Mouse (Mus musculus): ENCODE results near the gene Wfs1. TPM values are rescaled to one million over a fixed set of nuclear protein-coding genes. Genes with fewer than 3 reads are reported as not detected.
A peak's percentile ranks its signal among the peaks of the same experiment; 100 is the strongest.

Gene Wfs1
- polyA plus RNA-seq, 1 experiment from 2014 or later: 7.4 TPM

GRCm38 (mm10) chr5:36990631-36991350, 1.8 kb upstream of the Wfs1 start:
- no peak for ATAC-seq (ENCODE audit: low read depth)

GRCm38 (mm10) chr5:36990196-36990595, 1.2 kb upstream of the Wfs1 start:
- H3K4me2 ChIP-seq (ENCODE audit: low read depth, low read length): no peak overlapping the region

More at GRCm38 (mm10) chr5:36990631-36991350, 1.8 kb upstream of the Wfs1 start:
- Histone ChIP-seq H3K4me1 (ENCODE audit: control insufficient read depth, insufficient read depth, low read length) (no peaks in the 10 kb centered on the region), H3K9ac (replicated peaks; ENCODE audit: low read depth, low read length) (no peak overlapping the region), H3K27me3 (ENCODE audit: control insufficient read depth, insufficient read depth, low read length) (no peaks in the 10 kb centered on the region), H3K36me3 (ENCODE audit: control insufficient read depth, insufficient read depth, low read length) (no peaks in the 10 kb centered on the region), H3K4me2 (ENCODE audit: low read depth, low read length) (no peak overlapping the region), H3K27ac (ENCODE audit: low read depth, low read length) (no peak overlapping the region), H3K9me3 (ENCODE audit: control insufficient read depth, low read length) (no peaks in the 10 kb centered on the region), H3K4me3 (ENCODE audit: low read depth, low read length) (no peak overlapping the region)
- 76% methylated on average over 3 of the region's 3 CpGs for WGBS

GRCm38 (mm10) chr5:36989625-36989977, 596 bp upstream of the Wfs1 start:
- no peaks in the 10 kb centered on the region for H3K36me3 ChIP-seq (ENCODE audit: control insufficient read depth, insufficient read depth, low read length)
- WGBS: 7% methylated on average over 3 of the region's 3 CpGs
- H3K27ac ChIP-seq (ENCODE audit: low read depth, low read length): no peak overlapping the region
- no peak overlapping the region for H3K9ac ChIP-seq (replicated peaks; ENCODE audit: low read depth, low read length)
- H3K4me3 ChIP-seq (ENCODE audit: low read depth, low read length): peak overlapping the region; percentile 67; the same call in 1 of the 2 replicates
- no peaks in the 10 kb centered on the region for H3K9me3 ChIP-seq (ENCODE audit: control insufficient read depth, low read length)
- no peaks in the 10 kb centered on the region for H3K27me3 ChIP-seq (ENCODE audit: control insufficient read depth, insufficient read depth, low read length)
- ATAC-seq (ENCODE audit: low read depth): no peak
- peak overlapping the region; percentile 96 for H3K4me2 ChIP-seq (ENCODE audit: low read depth, low read length)
- no peaks in the 10 kb centered on the region for H3K4me1 ChIP-seq (ENCODE audit: control insufficient read depth, insufficient read depth, low read length)

More at GRCm38 (mm10) chr5:36990196-36990595, 1.2 kb upstream of the Wfs1 start:
- no peak overlapping the region for H3K4me3 ChIP-seq (ENCODE audit: low read depth, low read length)
- no peaks in the 10 kb centered on the region for H3K36me3 ChIP-seq (ENCODE audit: control insufficient read depth, insufficient read depth, low read length)
- H3K9ac ChIP-seq (replicated peaks; ENCODE audit: low read depth, low read length): no peak overlapping the region
- WGBS: 27% methylated on average over 3 of the region's 3 CpGs
- ATAC-seq (ENCODE audit: low read depth): no peak
- H3K9me3 ChIP-seq (ENCODE audit: control insufficient read depth, low read length): no peaks in the 10 kb centered on the region
- H3K27ac ChIP-seq (ENCODE audit: low read depth, low read length): no peak overlapping the region
- H3K27me3 ChIP-seq (ENCODE audit: control insufficient read depth, insufficient read depth, low read length): no peaks in the 10 kb centered on the region
- no peaks in the 10 kb centered on the region for H3K4me1 ChIP-seq (ENCODE audit: control insufficient read depth, insufficient read depth, low read length)

- WGBS: 12% methylated on average over 24 of the region's 24 CpGs
- peak; percentile 44 for ATAC-seq (ENCODE audit: low read depth)
These were observed 753 bp downstream of the Wfs1 start for GRCm38 (mm10) chr5:36988124-36988780.

GRCm38 (mm10) chr5:36986617-36987016, 2.4 kb downstream of the Wfs1 start:
- H3K4me2 ChIP-seq (ENCODE audit: low read depth, low read length): no peak overlapping the region
- no peak for ATAC-seq (ENCODE audit: low read depth)
- no peak overlapping the region for H3K4me3 ChIP-seq (ENCODE audit: low read depth, low read length)
- 90% methylated on average over 1 of the region's 1 CpGs for WGBS
- no peak overlapping the region for H3K9ac ChIP-seq (replicated peaks; ENCODE audit: low read depth, low read length)
- no peaks in the 10 kb centered on the region for H3K27me3 ChIP-seq (ENCODE audit: control insufficient read depth, insufficient read depth, low read length)
- no peak overlapping the region for H3K27ac ChIP-seq (ENCODE audit: low read depth, low read length)
- H3K9me3 ChIP-seq (ENCODE audit: control insufficient read depth, low read length): no peaks in the 10 kb centered on the region
- H3K4me1 ChIP-seq (ENCODE audit: control insufficient read depth, insufficient read depth, low read length): no peaks in the 10 kb centered on the region
- H3K36me3 ChIP-seq (ENCODE audit: control insufficient read depth, insufficient read depth, low read length): no peaks in the 10 kb centered on the region

More at GRCm38 (mm10) chr5:36988124-36988780, 753 bp downstream of the Wfs1 start:
- H3K36me3 ChIP-seq (ENCODE audit: control insufficient read depth, insufficient read depth, low read length): no peaks in the 10 kb centered on the region
- no peaks in the 10 kb centered on the region for H3K27me3 ChIP-seq (ENCODE audit: control insufficient read depth, insufficient read depth, low read length)
- no peak overlapping the region for H3K27ac ChIP-seq (ENCODE audit: low read depth, low read length)
- H3K9me3 ChIP-seq (ENCODE audit: control insufficient read depth, low read length): no peaks in the 10 kb centered on the region
- H3K9ac ChIP-seq (replicated peaks; ENCODE audit: low read depth, low read length): peak overlapping the region; percentile 63
- H3K4me1 ChIP-seq (ENCODE audit: control insufficient read depth, insufficient read depth, low read length): no peaks in the 10 kb centered on the region
- H3K4me3 ChIP-seq (ENCODE audit: low read depth, low read length): peak overlapping the region; percentile 67
- peak overlapping the region; percentile 96 for H3K4me2 ChIP-seq (ENCODE audit: low read depth, low read length)

GRCm38 (mm10) chr5:36982271-36982670, 6.7 kb downstream of the Wfs1 start:
- Histone ChIP-seq H3K27me3 (ENCODE audit: control insufficient read depth, insufficient read depth, low read length) (no peaks in the 10 kb centered on the region), H3K9ac (replicated peaks; ENCODE audit: low read depth, low read length) (no peak overlapping the region; the same call in 1 of the 2 replicates), H3K4me1 (ENCODE audit: control insufficient read depth, insufficient read depth, low read length) (no peaks in the 10 kb centered on the region), H3K36me3 (ENCODE audit: control insufficient read depth, insufficient read depth, low read length) (no peaks in the 10 kb centered on the region), H3K27ac (ENCODE audit: low read depth, low read length) (no peak overlapping the region), H3K9me3 (ENCODE audit: control insufficient read depth, low read length) (no peaks in the 10 kb centered on the region), H3K4me2 (ENCODE audit: low read depth, low read length) (no peak overlapping the region), H3K4me3 (ENCODE audit: low read depth, low read length) (no peak overlapping the region)
- 80% methylated on average over 4 of the region's 4 CpGs for WGBS
- no peak for ATAC-seq (ENCODE audit: low read depth)

GRCm38 (mm10) chr5:36979631-36980030, 9.4 kb downstream of the Wfs1 start:
- no peaks in the 10 kb centered on the region for H3K9me3 ChIP-seq (ENCODE audit: control insufficient read depth, low read length)
- H3K27me3 ChIP-seq (ENCODE audit: control insufficient read depth, insufficient read depth, low read length): no peaks in the 10 kb centered on the region
- no peak overlapping the region for H3K9ac ChIP-seq (replicated peaks; ENCODE audit: low read depth, low read length)
- no peaks in the 10 kb centered on the region for H3K36me3 ChIP-seq (ENCODE audit: control insufficient read depth, insufficient read depth, low read length)
- H3K27ac ChIP-seq (ENCODE audit: low read depth, low read length): no peak overlapping the region
- no peak for ATAC-seq (ENCODE audit: low read depth)
- no peaks in the 10 kb centered on the region for H3K4me1 ChIP-seq (ENCODE audit: control insufficient read depth, insufficient read depth, low read length)
- WGBS: 90% methylated on average over 7 of the region's 7 CpGs
- H3K4me3 ChIP-seq (ENCODE audit: low read depth, low read length): no peak overlapping the region
- no peak overlapping the region for H3K4me2 ChIP-seq (ENCODE audit: low read depth, low read length)

- Histone ChIP-seq H3K4me3 (ENCODE audit: low read depth, low read length) (no peak overlapping the region), H3K36me3 (ENCODE audit: control insufficient read depth, insufficient read depth, low read length) (no peaks in the 10 kb centered on the region), H3K27ac (ENCODE audit: low read depth, low read length) (no peak overlapping the region), H3K27me3 (ENCODE audit: control insufficient read depth, insufficient read depth, low read length) (no peaks in the 10 kb centered on the region), H3K4me2 (ENCODE audit: low read depth, low read length) (no peak overlapping the region), H3K9ac (replicated peaks; ENCODE audit: low read depth, low read length) (no peak overlapping the region), H3K4me1 (ENCODE audit: control insufficient read depth, insufficient read depth, low read length) (no peaks in the 10 kb centered on the region), H3K9me3 (ENCODE audit: control insufficient read depth, low read length) (no peaks in the 10 kb centered on the region)
- ATAC-seq (ENCODE audit: low read depth): no peak
- 85% methylated on average over 8 of the region's 8 CpGs for WGBS
These were observed 10.0 kb downstream of the Wfs1 start for GRCm38 (mm10) chr5:36979001-36979400.

GRCm38 (mm10) chr5:36977809-36978208, 11.2 kb downstream of the Wfs1 start:
- Histone ChIP-seq H3K4me2 (ENCODE audit: low read depth, low read length) (no peak overlapping the region), H3K27ac (ENCODE audit: low read depth, low read length) (no peak overlapping the region), H3K27me3 (ENCODE audit: control insufficient read depth, insufficient read depth, low read length) (no peaks in the 10 kb centered on the region), H3K36me3 (ENCODE audit: control insufficient read depth, insufficient read depth, low read length) (no peaks in the 10 kb centered on the region), H3K4me3 (ENCODE audit: low read depth, low read length) (no peak overlapping the region), H3K9ac (replicated peaks; ENCODE audit: low read depth, low read length) (no peak overlapping the region), H3K9me3 (ENCODE audit: control insufficient read depth, low read length) (no peaks in the 10 kb centered on the region), H3K4me1 (ENCODE audit: control insufficient read depth, insufficient read depth, low read length) (no peaks in the 10 kb centered on the region)
- no peak for ATAC-seq (ENCODE audit: low read depth)
- 80% methylated on average over 9 of the region's 9 CpGs for WGBS

Data from neural tube, embryonic 14.5 days (tissue).